Mouse (Mus musculus) olfactory bulb, adult 2 months (tissue): ENCODE results near the gene Cd82.

Experiments used
- CTCF ChIP-seq: fragments of 200-500 bp; IDR thresholded peaks from 2 replicates; pipeline ENCODE4 v1.5.1; 2012; ENCODE audit warnings: low read depth, mild to moderate bottlenecking, low read length, moderate library complexity; ENCODE audit not compliant: insufficient read depth
- POLR2A ChIP-seq: fragments of 200-500 bp; IDR thresholded peaks from 2 replicates; pipeline ENCODE4 v1.6.1; 2012; ENCODE audit warnings: mild to moderate bottlenecking, low read depth, low read length, moderate library complexity; ENCODE audit not compliant: insufficient read depth

- TF ChIP-seq CTCF (no peak), POLR2A (no peak)
Observed at GRCm38 (mm10) chr2:93435577-93435976, 27.4 kb downstream of the Cd82 start.
